13 mouse cellular contexts compared by ENCODE assay signal in genomic region chr2:115605829-115606336, GRCm38 (mm10). TPM values are rescaled to one million over a fixed set of nuclear protein-coding genes. Genes with fewer than 3 reads are reported as not detected.
DNase-seq lines count a peak whose midpoint lies in the region; ATAC-seq lines count a peak whose summit lies in the region.
"Had no signal": no experiment of that assay in that cellular context is flagged by ENCODE, and none has a peak within 500 bp of the region (broad histone marks: within the 10 kb centered on the region; RNA-seq: fewer than 3 reads in every experiment).

No protein-coding gene starts in this region.

- WGBS in hindbrain, embryonic 10.5 days, result 57% methylated on average over 1 of the region's 1 CpGs
- 34% methylated on average over 1 of the region's 1 CpGs for WGBS in hindbrain, embryonic 13.5 days
- WGBS in limb, embryonic 15.5 days, result 58% methylated on average over 1 of the region's 1 CpGs

- DNase-seq in adrenal gland, adult (ENCODE audit: inconsistent age in 2 of 2, low spot score in 1 of 2), result peak; percentile 78 to 89
- no peak for DNase-seq in adrenal gland, postnatal 4 days (ENCODE audit: low spot score in 2 of 2)
- DNase-seq in hindbrain, embryonic 10.5 days (ENCODE audit: low spot score), result no peak
- DNase-seq in adrenal gland, postnatal 10 days, result peak; percentile 47
- DNase-seq in adipocyte (ENCODE audit: low spot score), result no peak
- DNase-seq in cerebellum, postnatal 36 days, result no peak
- DNase-seq: cerebellum, postnatal 10 days; kidney, adult 9 months; layer of hippocampus, postnatal 36 days had no signal

- H3K4me3 ChIP-seq in hindbrain, embryonic 10.5 days, result no peak overlapping the region
- no peak overlapping the region for H3K4me3 ChIP-seq in hindbrain, embryonic 13.5 days
- H3K4me3 ChIP-seq in limb, embryonic 15.5 days, result no peak overlapping the region
- H3K4me3 ChIP-seq: hindbrain, embryonic 12.5 days; lung, embryonic 15.5 days had no signal

- H3K4me1 ChIP-seq in hindbrain, embryonic 10.5 days (replicated peaks), result peaks cover 35% of the 10 kb centered on the region
- H3K4me1 ChIP-seq in hindbrain, embryonic 13.5 days (replicated peaks), result peaks cover 27% of the 10 kb centered on the region
- no peaks in the 10 kb centered on the region for H3K4me1 ChIP-seq in limb, embryonic 15.5 days
- H3K4me1 ChIP-seq: lung, embryonic 15.5 days had no signal

- no peak overlapping the region for H3K4me2 ChIP-seq in hindbrain, embryonic 13.5 days
- no peak overlapping the region for H3K4me2 ChIP-seq in limb, embryonic 15.5 days
- H3K4me2 ChIP-seq: hindbrain, embryonic 12.5 days; lung, embryonic 15.5 days had no signal

- H3K27ac ChIP-seq in hindbrain, embryonic 10.5 days, result 0 out of 2 replicates have a peak overlapping the region, but pooled peaks have one; percentile 24
- H3K27ac ChIP-seq in hindbrain, embryonic 13.5 days, result no peak overlapping the region
- H3K27ac ChIP-seq in limb, embryonic 15.5 days, result no peak overlapping the region
- H3K27ac ChIP-seq: hindbrain, embryonic 12.5 days; lung, embryonic 15.5 days had no signal

- H3K36me3 ChIP-seq in hindbrain, embryonic 10.5 days, result no peaks in the 10 kb centered on the region
- no peaks in the 10 kb centered on the region for H3K36me3 ChIP-seq in hindbrain, embryonic 13.5 days
- no peaks in the 10 kb centered on the region for H3K36me3 ChIP-seq in limb, embryonic 15.5 days
- H3K36me3 ChIP-seq: hindbrain, embryonic 12.5 days; lung, embryonic 15.5 days had no signal

- H3K9me3 ChIP-seq in hindbrain, embryonic 10.5 days, result no peaks in the 10 kb centered on the region
- H3K9me3 ChIP-seq in hindbrain, embryonic 13.5 days, result no peaks in the 10 kb centered on the region
- no peaks in the 10 kb centered on the region for H3K9me3 ChIP-seq in limb, embryonic 15.5 days
- H3K9me3 ChIP-seq: hindbrain, embryonic 12.5 days; lung, embryonic 15.5 days had no signal

- no peak overlapping the region for H3K9ac ChIP-seq in hindbrain, embryonic 13.5 days
- no peak overlapping the region for H3K9ac ChIP-seq in limb, embryonic 15.5 days
- H3K9ac ChIP-seq: hindbrain, embryonic 12.5 days; lung, embryonic 15.5 days had no signal

- H3K27me3 ChIP-seq in hindbrain, embryonic 10.5 days (ENCODE audit: insufficient read depth, poor library complexity, severe bottlenecking), result no peaks in the 10 kb centered on the region
- no peaks in the 10 kb centered on the region for H3K27me3 ChIP-seq in hindbrain, embryonic 13.5 days
- H3K27me3 ChIP-seq in limb, embryonic 15.5 days, result no peaks in the 10 kb centered on the region
- H3K27me3 ChIP-seq: hindbrain, embryonic 12.5 days; lung, embryonic 15.5 days had no signal

- no peak for ATAC-seq in hindbrain, embryonic 13.5 days (ENCODE audit: low FRiP score)
- 0 out of 2 replicates have a peak, but pooled peaks have one; percentile 35 for ATAC-seq in limb, embryonic 15.5 days (ENCODE audit: insufficient number of reproducible peaks, low FRiP score, low TSS enrichment, low read depth)

RNA-seq across cellular contexts. Expression of gene BC052040, which starts 24.4 kb away (rescaled TPM):
- 1 to 10 TPM; 6.5 to 8.2 TPM for total RNA-seq in adrenal gland, postnatal 4 days (2021)
- 23.7 and 25.1 TPM in 2 replicates for polyA plus RNA-seq in hindbrain, embryonic 10.5 days (2016; fragmentation: Nextera tagmentation; extraction: Ambion mirVana)
- polyA plus RNA-seq in hindbrain, embryonic 13.5 days (2015; fragmentation: Nextera tagmentation; extraction: Ambion mirVana), result 16.7 and 18.1 TPM in 2 replicates
- total RNA-seq in adrenal gland, postnatal 10 days (2021), result 1 to 10 TPM; 4.7 to 5.3 TPM
- polyA plus RNA-seq in limb, embryonic 15.5 days (2015; fragmentation: Nextera tagmentation; extraction: Ambion mirVana), result 9.6 and 10.6 TPM in 2 replicates

Comparison
In these comparisons a context has a peak if more than half of its experiments do, and no peak if none do; other contexts are left out.
1. DNase-seq: peak in adrenal gland, adult (2 of 2) and adrenal gland, postnatal 10 days (single experiment); none in adrenal gland, postnatal 4 days (0 of 2), hindbrain, embryonic 10.5 days (single experiment), adipocyte (single experiment) and cerebellum, postnatal 36 days (0 of 2).